Mouse (Mus musculus) adrenal gland, postnatal 36 days (tissue): Measurements from ENCODE around the gene Igfals. TPM values are rescaled to one million over a fixed set of nuclear protein-coding genes. Genes with fewer than 3 reads are reported as not detected.
A peak's percentile ranks its signal among the peaks of the same experiment; 100 is the strongest.

Experiments used
- DNase-seq, 2 experiments: peaks; one replicate each; pipeline ENCODE4 v3.0.0; 2021; ENCODE audit warnings: mixed read lengths in 1 of 2
- long read RNA-seq, 2 experiments: library from polyadenylated mRNA; stranded (forward); transcript quantifications; one replicate each; pipeline ENCODE4 v2.0.0; 2021; ENCODE audit warnings: borderline sequencing depth in 2 of 2
- total RNA-seq, 2 experiments: library from RNA; stranded (reverse); gene quantifications; 2 replicates each; pipeline ENCODE4 v1.2.3; 2021

The Igfals gene
- 1 to 10 TPM; 4.1 to 4.3 TPM for total RNA-seq
- long read RNA-seq, experiment 1, partial matches to known transcripts, result 0 of 6 reads
- long read RNA-seq, experiment 1, other reads (novel, unspliced or antisense), result 3 of 6 reads
- long read RNA-seq, experiment 2, partial matches to known transcripts, result 0 of 2 reads
- long read RNA-seq, experiment 2, other reads (novel, unspliced or antisense), result 1 of 2 reads

DNA sequence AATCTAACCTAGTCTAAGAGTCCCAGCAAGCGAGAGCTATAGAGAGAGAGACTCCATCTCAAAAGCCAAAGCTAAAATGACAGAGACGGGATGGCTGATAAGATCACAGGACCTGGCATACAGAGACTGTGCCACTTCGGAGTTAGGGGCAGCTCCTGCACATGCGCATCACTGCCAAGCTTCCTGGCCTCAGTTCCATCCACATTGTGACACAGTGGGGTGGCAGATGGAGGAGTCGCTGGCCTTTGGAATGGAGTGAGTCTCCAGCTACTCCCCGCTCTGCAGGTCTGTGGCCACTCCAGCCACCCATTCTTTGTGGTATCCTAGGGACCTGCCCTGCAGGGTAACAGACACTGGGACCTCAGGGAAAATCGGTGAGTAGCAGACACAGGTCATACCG, at the start of gene Igfals:
TSS of gene Igfals (plus strand) at position 222 of the 400 bp plus-strand sequence.
- no peak for DNase-seq

DNA sequence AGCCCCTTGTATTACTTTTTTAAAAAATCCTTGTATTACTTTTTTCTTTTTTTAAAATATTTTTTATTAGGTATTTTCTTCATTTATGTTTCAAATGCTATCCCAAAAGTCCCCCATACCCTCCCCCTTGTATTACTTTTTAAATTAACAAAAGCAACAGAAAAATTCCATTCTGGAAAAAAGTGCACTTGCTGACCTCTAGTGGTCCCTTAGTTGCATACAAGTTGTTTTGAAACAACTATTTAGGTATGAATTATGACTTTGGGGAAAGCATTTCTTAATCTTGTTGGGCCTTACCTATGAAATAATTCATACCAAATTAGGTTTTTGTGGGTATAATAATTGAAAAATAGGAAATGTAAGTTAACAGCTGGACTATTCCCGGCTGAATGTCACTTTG, 48.3 kb upstream of the Igfals start:
- no peak for DNase-seq

DNA sequence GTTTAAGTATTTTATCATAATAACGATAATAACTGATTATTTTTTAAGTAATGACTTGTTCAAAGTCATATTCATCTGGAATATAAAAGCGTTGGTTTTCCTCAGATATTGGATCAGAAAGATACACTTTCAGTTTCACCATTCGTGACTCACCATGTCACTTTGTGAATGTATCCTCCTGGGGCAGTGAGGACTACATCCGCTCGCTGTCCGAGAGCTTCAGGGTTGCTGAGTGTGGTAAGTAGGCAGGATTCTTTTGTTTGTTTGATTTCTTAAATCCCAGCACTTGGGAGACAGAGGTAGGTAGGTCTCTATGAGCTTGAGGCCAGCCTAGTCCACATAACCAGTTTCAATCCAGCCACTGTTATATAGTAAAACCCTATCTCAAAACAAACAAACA, 47.6 kb upstream of the Igfals start:
- DNase-seq, result peak; percentile 7 to 28

DNA sequence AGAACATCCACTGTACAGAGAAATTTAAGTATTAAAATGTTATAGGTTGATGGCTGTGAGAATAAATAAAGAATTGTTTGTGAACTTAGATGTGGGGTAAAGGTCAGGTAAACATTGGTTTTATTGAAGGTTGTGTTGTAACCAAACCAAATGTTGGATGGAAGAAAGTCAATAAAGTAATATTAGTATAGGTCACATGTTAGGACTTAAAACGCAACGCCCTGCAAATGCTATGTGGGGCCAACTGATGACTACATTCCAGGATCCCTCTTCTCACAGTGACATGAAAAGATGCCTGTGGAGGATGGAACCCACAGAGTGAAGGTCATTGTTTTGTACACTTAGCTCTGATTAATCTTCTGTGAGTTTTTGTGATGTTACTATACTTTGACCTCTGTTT, 46.3 kb upstream of the Igfals start:
- no peak for DNase-seq

DNA sequence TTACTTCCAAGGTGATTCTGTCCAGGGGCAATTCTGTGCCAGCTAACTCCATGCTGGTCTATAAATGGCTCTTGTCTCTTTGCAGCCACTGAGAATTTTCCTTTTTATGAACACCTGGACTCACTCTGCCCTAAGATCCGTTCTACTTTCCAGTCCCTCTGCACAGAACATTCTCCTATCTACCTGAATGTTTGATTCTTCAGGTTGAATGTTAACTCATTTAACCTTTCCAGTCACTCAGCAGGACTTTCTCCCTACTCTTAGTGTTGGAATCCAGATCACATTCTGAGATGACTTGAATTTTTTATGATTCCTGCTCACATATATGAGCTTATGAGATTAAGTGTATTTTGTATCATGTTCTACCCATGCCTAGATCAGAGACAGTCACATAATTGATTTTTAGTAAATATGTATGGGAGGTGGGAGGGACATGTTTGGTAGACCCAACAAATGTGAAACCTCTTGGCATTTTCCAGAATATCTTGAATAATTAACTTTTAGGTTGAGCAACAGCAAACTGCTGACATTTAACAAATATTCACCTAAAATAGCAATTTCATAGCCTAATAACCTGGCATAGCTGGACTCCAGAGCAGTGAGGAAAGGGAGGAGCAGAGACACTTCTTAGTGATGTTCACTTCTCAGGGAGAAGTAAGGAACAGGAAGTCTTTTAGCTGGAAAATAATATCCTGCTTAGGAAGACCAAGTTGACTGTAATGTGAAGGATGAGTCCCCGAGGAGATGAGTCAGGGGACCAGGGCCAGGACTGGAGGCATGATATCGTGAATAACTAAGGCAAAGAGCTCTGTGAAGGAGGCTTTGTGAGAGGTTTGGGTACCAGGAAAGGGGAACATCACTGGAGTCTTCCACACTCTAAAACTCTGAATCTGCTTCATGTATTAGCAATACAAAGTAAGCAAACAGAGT, 44.2 kb upstream of the Igfals start:
- DNase-seq, result peak; percentile 25 to 57

DNA sequence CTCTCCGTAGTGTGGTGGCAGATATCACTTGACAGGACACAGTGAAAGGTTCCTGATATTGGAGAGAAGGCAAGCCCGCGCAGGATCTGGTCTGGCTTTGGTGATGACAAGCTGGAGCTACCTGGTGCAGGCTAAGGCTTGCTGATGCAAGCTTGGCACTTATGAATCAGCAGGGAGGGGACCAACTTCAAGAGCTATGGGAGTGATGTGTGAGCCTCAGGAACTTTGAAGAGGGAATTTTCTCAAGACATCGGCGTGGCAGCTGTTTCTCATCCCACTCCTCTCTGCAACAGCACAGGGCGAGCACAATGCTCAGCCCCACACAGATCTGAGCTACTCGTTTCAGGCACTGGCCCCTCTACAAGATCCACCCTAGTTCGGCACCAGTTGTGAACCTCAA, 26.0 kb upstream of the Igfals start, which contains the start of gene Hagh:
TSS of gene Hagh (plus strand) at position 302 of the 400 bp plus-strand sequence.
- no peak for DNase-seq

DNA sequence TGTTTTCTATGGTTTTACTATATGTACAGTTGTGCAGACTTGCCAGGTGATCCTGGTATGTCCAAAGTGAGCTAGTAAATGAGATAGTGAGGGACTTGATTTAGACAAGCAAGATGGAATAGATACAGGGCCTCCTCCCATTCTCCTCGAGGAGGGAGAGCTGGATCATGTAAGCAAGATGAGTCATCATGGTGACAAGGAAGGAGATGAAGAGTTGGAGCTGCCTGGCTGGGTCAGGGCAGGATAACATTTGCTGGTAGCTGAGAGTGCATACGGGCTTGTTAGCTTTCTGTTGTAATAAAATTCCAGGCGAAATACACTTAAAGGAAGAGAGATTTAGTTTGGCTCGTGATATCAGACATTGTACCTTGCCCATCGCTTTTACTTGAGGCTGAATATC, 25.5 kb upstream of the Igfals start:
- peak in 1 of 2 experiments; percentile 24 for DNase-seq

GRCm38 (mm10) chr17:24841133-24841532, 24.7 kb upstream of the Igfals start:
- DNase-seq, result peak; percentile 18 to 30

- peak in 1 of 2 experiments; percentile 15 for DNase-seq
These were observed 23.2 kb upstream of the Igfals start for GRCm38 (mm10) chr17:24842631-24843030.

DNA sequence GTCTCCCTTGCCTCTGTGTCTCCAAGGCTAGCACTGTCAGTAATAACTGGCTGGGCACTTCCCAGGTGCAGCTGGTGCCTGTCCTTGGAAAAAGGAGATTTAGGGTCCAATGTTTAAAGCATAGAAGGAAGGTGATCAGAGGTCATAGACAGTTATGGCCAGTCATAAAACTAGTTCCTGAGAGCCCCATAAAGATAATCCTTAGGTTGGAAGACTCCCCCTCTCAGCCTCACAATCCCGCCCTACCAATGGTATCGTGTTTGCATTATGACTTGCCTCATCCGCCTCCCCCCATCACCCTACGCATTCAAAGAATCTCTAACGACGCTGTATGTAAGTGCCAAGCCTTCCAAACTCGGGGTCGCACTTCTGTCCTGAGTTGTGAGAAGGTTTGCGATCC, 21.3 kb upstream of the Igfals start:
- DNase-seq, result no peak

- DNase-seq, result no peak
These were observed 18.4 kb upstream of the Igfals start for GRCm38 (mm10) chr17:24847386-24847785.

DNA sequence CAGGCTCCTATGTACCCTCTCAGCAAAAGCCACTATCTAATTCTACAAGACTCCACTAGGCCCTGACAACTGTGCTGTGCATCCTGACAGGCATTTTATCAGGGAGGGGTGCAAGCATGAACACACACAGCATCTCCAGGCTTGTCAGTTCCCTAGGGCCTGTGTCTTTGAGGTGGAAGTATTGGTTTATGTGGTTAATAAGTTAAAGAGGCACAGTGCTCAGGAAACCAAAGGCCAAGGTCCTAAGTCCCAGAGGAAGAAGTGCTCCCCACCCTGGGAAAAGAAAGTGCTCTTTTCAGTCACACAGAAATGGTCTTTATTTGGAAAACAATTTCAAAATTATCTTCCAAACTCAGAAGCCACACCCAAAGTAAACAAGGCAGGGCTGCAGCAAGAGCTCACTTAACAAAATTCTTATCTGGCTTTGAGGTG, 17.2 kb upstream of the Igfals start:
- no peak for DNase-seq

DNA sequence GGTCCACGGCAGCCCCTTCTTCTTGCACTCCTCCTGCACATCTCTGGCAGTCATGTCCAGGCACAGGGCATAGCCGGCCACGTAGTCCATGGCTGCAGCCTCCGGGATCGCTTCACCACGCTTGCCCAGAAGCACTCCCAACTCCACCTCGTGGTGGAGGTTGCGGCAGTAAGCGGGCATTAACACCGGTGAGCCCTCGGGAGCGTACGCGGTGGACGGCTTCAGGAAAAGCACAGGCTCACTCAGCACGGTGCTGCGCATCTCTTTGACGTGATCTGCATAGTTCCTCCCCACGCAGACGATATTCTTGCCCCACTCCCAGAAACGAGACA, 16.1 kb upstream of the Igfals start:
- no peak for DNase-seq

DNA sequence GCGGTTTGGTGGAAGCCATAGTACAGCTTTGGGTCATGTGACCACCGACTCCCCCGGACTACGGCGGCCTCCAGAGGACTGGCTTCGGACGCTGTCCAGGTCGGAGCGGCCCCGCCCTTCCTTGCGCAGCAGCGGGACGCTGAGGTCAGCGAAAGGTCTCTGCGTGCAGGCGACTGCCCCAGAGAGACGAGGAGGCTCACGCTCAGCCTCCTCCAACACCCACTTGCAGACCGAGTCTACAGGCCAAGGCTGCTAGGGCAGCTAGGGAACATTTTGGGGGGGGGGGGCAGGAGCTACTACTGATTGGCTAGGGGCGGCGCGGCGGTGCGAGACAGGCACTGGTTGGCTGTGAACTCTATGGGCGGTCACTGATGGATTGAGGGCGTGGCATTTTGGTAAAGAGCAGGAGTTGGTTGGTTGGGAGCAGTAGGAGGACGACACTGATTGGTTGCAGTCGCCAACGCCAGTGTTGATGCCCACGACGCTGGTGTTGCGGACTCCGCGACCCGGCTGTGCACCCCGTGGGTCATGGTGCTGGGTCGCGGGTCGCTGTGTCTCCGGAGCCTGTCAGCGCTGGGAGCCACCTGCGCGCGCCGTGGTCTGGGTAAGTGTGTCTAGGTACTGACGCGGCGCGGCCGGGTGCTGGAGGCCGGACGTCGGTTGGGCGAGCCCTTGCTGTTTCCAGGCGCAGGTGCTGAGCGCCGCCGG, 15.6 kb upstream of the Igfals start, which contains the start of gene Fahd1:
TSS of gene Fahd1 (minus strand) at position 300 of the 708 bp plus-strand sequence.
- peak; percentile 94 to 95 for DNase-seq

DNA sequence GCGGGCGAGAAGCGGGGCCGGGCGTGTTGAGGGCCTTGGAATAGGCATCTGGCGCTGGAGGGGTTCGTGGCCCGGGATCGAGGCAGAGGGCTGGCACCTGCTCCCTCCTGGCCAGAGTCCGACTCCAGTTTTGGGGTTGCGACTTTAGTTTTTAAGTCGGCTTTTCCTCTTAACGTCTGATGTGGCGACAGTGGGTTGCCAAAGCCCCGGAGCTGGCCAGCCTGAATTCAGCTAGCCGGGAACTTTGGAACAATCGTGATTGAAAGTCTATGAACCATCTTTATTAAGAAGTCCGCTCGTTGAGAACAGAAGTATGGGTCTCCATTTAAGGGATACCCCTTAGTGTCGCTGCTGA, 15.0 kb upstream of the Igfals start:
- no peak for DNase-seq

DNA sequence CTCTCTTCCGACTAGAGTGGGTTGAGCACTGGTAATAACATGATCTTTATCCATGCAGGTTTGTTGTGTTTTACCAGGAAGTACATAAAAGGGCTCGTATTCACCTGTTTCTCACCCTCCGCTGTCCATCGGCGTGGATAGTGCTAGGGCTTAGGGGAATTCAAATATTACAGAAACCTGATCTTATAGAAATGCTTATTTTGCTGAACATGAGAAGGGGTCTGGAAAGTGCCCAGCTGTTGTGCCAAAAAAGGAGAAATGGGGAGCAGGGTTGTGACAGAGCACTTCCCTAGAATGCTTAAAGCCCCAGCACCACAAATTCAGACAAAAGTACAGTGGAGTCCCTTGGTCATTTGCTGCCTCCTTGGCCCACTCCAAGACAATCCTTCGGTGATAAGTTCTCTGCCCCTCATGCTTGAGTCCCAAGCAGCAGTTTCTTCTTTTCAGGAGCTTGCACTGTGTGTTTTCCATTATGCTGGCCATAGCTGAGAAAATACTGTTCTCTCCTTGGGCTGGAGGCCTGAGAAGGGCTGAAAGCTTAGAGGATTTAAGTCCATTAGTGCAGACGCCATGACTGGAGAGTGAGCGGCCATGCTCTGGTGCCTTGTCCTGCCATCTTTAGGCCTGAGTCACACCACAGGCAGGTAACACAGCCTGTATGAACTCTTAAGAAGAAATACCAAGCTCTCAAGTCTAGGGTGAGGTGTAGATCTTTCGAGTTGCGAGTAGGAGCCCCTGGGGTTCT, 14.2 kb upstream of the Igfals start:
- DNase-seq, result no peak

DNA sequence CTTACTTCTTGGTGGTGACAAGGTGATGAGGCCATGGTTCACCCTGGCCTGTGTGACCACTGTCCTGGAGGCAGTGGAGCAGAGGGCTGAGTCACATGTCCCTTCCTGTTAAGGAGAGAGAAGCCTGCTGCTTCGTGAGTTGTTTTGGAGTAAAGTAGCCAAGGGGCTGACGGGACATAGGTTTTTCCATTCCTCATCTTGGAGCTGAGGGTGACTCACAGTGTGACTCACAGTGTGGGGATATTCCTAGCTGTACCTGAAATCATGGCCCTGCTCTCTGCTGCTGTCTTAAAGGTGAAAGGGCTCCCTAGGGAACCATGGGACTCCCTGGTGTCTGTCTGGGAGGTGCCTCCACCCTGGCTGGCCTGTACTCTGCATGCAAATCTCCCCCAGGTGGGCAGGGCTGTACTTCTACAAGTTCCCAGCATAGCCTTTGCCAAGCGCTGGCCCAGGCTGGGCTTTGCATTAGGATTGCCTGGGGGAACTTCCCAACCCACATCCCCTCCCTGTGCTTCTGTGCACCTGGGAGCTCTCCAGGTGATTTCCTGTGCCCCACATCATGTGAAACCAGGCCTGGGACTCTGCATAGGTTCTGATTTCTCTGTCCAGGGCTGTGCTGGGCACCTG, 9.8 kb upstream of the Igfals start:
- peak; percentile 16 to 34 for DNase-seq

- no peak for DNase-seq
These were observed 9.2 kb upstream of the Igfals start for GRCm38 (mm10) chr17:24856589-24856988.

DNA sequence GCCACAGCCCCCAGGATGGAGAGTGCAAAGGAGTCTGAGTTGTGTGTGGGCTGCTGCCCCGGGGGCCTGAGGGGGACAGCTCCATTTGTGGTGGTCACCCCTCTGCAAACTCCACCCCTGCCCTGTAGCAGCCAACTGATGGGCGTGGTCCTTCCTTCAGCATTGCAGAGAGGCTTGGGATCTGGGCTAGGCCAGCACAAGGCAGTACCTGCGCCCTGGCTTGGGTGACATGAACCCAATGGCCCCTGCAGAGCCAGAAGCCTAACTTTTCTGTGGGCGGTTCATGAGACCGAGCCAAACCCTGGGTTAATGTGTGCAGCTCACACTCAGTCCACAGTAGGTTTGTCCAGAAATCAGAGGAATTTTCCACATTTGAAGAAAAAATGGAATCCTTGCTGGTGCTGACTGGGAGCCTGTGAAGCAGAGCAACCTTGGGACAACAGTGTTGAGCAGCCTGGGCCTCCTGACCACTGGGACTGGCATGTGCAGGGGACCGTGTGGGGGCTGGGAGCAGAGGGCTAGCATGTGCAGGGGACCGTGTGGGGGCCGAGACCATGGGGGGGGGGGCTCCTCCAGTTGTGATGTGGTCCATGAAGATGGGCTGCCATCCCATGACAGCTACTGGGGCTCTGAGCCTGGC, 7.8 kb upstream of the Igfals start:
- DNase-seq, result no peak

DNA sequence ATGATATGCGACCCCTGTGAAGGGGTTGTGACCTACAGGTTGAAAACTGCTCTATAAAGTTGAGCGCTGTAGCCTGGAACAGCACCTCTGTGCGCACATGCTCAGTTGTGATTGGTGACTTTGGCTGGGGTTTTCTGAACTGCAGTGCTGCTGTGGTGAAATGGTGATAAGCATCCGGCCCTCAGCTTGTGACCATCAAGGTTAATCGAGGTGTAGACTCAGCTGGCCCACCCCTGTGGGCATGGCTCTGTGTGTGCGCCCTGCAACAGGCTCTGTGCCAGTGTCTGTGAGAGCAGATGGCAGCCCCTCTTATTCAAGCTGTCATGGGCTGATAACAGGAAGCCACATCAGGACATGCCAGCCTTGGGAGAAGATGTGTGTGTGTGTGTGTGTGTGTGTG, 6.8 kb upstream of the Igfals start:
- no peak for DNase-seq

- no peak for DNase-seq
These were observed 5.7 kb upstream of the Igfals start for GRCm38 (mm10) chr17:24860076-24860475.
